Mouse (Mus musculus): ENCODE data around the gene Fuz.

Fuz gene

DNA sequence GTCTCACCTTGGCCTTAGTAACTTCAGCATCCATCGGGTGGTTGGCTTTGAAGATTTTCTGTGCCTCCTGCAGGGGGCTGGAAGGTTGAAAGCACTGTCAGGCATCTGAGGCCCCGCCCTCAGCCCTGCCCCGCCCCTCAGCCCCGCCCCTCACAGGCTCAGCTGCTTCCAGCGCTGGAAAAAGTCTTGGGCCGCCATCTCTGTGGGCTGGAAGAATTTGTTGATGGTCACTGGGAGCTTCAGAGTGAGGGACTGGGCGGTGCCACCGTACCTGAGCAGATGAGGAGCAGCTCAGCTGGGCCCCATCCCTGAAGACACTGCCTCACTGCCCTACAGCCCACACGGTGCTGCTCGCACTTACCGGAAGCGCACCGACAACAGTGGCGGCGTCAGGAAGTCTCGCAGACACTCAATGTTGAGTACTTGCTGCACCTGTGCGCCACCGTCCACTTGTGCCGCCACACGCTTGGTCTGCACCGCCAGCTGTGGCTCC, 5.4 kb downstream of the Fuz start:
- peaks cover 81% of the 10 kb centered on the region for H3K36me3 ChIP-seq (ENCODE audit: insufficient read depth, low read length)
- peaks cover 78% of the 10 kb centered on the region for H3K4me1 ChIP-seq (replicated peaks; ENCODE audit: low read depth, low read length)
- TF ChIP-seq POU5F1 (IDR thresholded peaks at IDR 0.05; ENCODE audit: borderline replicate concordance, low read length) (no peak), NANOG (IDR thresholded peaks at IDR 0.05; ENCODE audit: borderline replicate concordance, low read length) (no peak), CTCF (conservative IDR thresholded peaks at IDR 0.05; ENCODE audit: low read length) (no peak)
- no peaks in the 10 kb centered on the region for H3K9me3 ChIP-seq (ENCODE audit: low read length)
- peak overlapping the region; percentile 67 for H3K4me3 ChIP-seq (replicated peaks; ENCODE audit: low read length)
- no peaks in the 10 kb centered on the region for H3K27me3 ChIP-seq (ENCODE audit: insufficient read depth, low read length)

DNA sequence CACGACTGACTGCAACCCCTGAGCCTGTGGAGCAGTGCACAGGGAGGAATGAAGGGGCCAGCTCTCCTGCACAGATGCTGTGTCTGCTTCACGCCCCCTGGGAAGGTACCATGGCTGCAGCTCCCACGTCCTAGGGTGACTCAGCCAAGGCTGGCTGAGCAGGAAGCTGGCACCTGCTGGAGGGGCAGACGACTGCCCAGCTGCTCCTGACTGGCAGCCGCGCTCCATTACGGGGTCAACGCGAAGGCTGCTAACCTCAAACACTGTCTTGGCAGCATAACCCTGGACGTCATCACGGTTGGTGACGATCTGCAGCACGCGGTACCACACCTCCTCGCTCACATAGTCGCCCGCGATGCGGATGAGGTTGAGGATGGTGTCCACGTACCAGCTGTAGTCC, 9.6 kb downstream of the Fuz start:
- H3K4me3 ChIP-seq (replicated peaks; ENCODE audit: low read length) = no peak overlapping the region
- H3K4me1 ChIP-seq (replicated peaks; ENCODE audit: low read depth, low read length) = peaks cover 65% of the 10 kb centered on the region
- no peaks in the 10 kb centered on the region for H3K9me3 ChIP-seq (ENCODE audit: low read length)
- no peak for TF ChIP-seq NANOG (IDR thresholded peaks at IDR 0.05; ENCODE audit: borderline replicate concordance, low read length)
- no peaks in the 10 kb centered on the region for H3K27me3 ChIP-seq (ENCODE audit: insufficient read depth, low read length)
- H3K36me3 ChIP-seq (ENCODE audit: insufficient read depth, low read length) = peaks cover 98% of the 10 kb centered on the region

DNA sequence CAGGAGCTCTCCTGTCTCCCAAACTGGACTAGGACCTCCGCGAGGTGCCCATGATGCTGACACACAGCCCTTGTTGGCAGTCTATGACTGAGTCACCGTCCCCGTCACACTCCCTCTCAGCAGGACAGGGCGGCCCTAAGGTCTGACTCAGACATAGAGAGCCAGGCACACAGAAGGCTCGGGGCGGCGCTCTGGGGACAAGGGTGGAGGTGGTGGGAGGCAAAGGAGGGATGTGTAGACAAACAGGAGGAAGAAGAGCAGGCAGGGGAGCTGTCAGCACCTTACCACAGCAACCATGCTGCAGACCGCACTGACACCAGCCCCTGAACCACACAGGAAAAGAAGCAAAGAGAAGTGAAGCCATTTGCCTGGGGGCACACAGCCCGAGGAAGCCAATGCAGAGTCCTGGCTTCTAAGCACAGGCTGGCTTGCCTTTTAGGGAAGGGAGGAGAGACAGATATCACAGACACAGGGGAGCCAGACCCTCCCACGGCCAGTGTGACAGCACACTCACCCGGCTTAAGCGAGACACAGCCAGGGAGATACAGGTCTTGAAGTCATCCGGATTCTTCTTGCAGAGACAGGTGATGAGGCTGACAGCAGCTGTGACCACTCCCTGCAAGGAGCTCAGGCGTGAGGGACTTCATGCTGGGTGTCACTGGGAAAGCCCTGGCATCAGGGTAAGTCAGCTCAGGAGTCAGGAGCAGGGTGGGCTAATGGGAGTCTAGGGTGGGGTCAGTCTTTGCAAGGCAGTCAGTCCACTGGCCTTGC, 13.0 kb downstream of the Fuz start:
- no peak for TF ChIP-seq NANOG (IDR thresholded peaks at IDR 0.05; ENCODE audit: borderline replicate concordance, low read length)
- TF ChIP-seq CTCF (conservative IDR thresholded peaks at IDR 0.05; ENCODE audit: low read length) = no peak
- no peak for TF ChIP-seq POU5F1 (IDR thresholded peaks at IDR 0.05; ENCODE audit: borderline replicate concordance, low read length)
- H3K4me3 ChIP-seq (replicated peaks; ENCODE audit: low read length) = no peak overlapping the region

DNA sequence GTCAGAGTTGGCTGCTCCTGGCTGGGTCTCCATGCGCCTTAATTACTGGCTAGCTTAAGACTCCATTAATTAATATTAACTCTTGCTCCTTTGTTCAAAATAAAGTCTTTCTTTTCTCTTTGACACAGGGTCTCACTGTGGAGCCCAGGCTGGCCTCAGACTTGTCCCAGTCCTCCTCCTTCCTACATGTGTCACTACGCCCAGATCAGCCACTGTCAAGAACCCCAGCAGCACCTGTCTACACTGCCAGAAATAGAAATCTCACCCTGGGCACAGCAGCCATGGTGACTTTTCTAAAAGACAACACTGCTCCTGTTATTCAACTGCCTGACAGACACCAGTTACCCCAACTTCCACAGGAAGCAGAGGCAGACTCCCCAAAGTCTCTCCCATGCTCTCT, 18.5 kb downstream of the Fuz start:
- no peak for TF ChIP-seq CTCF (conservative IDR thresholded peaks at IDR 0.05; ENCODE audit: low read length)
- TF ChIP-seq NANOG (IDR thresholded peaks at IDR 0.05; ENCODE audit: borderline replicate concordance, low read length) = no peak
- TF ChIP-seq POU5F1 (IDR thresholded peaks at IDR 0.05; ENCODE audit: borderline replicate concordance, low read length) = no peak
- Histone ChIP-seq H3K9me3 (ENCODE audit: low read length) (no peaks in the 10 kb centered on the region), H3K36me3 (ENCODE audit: insufficient read depth, low read length) (peaks cover 85% of the 10 kb centered on the region), H3K27me3 (ENCODE audit: insufficient read depth, low read length) (no peaks in the 10 kb centered on the region), H3K4me3 (replicated peaks; ENCODE audit: low read length) (no peak overlapping the region), H3K4me1 (replicated peaks; ENCODE audit: low read depth, low read length) (peaks cover 77% of the 10 kb centered on the region)

More for the DNA sequence above, 13.0 kb downstream of the Fuz start:
- H3K27me3 ChIP-seq (ENCODE audit: insufficient read depth, low read length) = no peaks in the 10 kb centered on the region
- peaks cover 60% of the 10 kb centered on the region for H3K4me1 ChIP-seq (replicated peaks; ENCODE audit: low read depth, low read length)
- H3K36me3 ChIP-seq (ENCODE audit: insufficient read depth, low read length) = peaks cover 100% of the 10 kb centered on the region
- H3K9me3 ChIP-seq (ENCODE audit: low read length) = no peaks in the 10 kb centered on the region

DNA sequence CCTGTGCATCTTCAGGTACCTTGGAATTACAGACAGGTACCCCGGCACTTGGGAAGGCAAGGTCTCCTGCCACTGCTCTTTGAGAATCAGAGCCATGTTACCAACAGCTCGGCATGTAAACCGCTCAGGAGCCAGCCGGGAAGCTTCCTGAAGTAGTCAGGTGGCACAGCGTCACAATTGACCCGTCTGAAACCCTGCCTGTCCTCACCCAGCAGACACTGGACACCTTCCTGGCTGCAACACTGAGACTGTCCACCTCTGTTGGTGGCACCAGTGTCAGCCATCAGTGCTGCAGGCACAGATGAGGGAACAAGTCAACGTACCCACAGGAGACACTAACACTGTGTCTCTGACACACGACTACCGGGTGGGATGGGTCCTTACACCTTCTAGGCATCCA, 19.4 kb downstream of the Fuz start:
- TF ChIP-seq NANOG (IDR thresholded peaks at IDR 0.05; ENCODE audit: borderline replicate concordance, low read length) (no peak), CTCF (conservative IDR thresholded peaks at IDR 0.05; ENCODE audit: low read length) (no peak), POU5F1 (IDR thresholded peaks at IDR 0.05; ENCODE audit: borderline replicate concordance, low read length) (no peak)

DNA sequence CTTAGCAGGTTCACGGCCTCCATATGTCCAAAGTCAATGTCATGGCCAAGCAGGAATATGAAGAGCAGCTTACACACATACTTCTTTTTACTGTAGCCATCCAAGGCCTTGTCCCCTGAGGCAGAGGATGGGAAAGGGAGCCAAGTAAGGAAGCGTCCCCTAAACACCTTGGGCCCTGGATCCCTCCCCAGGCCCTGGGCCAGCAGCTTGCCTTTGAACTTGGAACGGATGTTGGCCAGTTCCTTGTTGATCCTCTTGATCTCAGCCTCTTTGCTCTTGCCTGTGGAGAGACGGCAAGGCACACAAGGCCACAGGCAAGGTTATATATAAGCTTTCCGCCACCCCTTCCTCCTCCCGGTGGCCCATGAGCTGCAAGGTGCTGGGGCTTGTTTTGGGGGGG, 20.3 kb downstream of the Fuz start:
- peaks cover 61% of the 10 kb centered on the region for H3K4me1 ChIP-seq (replicated peaks; ENCODE audit: low read depth, low read length)
- H3K4me3 ChIP-seq (replicated peaks; ENCODE audit: low read length) = no peak overlapping the region
- TF ChIP-seq POU5F1 (IDR thresholded peaks at IDR 0.05; ENCODE audit: borderline replicate concordance, low read length) (no peak), NANOG (IDR thresholded peaks at IDR 0.05; ENCODE audit: borderline replicate concordance, low read length) (no peak)
- no peaks in the 10 kb centered on the region for H3K9me3 ChIP-seq (ENCODE audit: low read length)
- no peaks in the 10 kb centered on the region for H3K27me3 ChIP-seq (ENCODE audit: insufficient read depth, low read length)
- peaks cover 75% of the 10 kb centered on the region for H3K36me3 ChIP-seq (ENCODE audit: insufficient read depth, low read length)

More for the DNA sequence above, 19.4 kb downstream of the Fuz start:
- peaks cover 69% of the 10 kb centered on the region for H3K4me1 ChIP-seq (replicated peaks; ENCODE audit: low read depth, low read length)
- peaks cover 82% of the 10 kb centered on the region for H3K36me3 ChIP-seq (ENCODE audit: insufficient read depth, low read length)
- H3K4me3 ChIP-seq (replicated peaks; ENCODE audit: low read length) = no peak overlapping the region
- H3K9me3 ChIP-seq (ENCODE audit: low read length) = no peaks in the 10 kb centered on the region
- no peaks in the 10 kb centered on the region for H3K27me3 ChIP-seq (ENCODE audit: insufficient read depth, low read length)

DNA sequence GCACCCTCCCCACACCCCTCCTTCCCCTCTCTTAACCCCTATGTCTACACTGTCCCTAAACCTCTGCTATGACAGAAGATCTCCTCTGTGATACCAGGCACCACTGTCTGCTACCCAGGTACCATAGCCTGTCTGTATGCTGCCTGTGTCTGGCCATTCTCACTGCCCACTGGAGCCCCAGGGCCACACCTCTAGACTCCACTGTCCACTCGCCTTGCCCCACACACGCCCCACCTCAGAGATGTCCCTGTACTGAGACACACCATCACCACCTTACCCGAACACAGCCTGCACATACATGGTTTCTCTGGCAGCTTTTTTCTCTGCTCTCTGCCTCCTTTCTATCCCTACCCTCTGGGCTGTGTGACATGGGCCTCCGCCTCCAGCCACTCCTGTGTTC, 21.0 kb downstream of the Fuz start:
- TF ChIP-seq POU5F1 (IDR thresholded peaks at IDR 0.05; ENCODE audit: borderline replicate concordance, low read length) = no peak
- TF ChIP-seq CTCF (conservative IDR thresholded peaks at IDR 0.05; ENCODE audit: low read length) = no peak
- no peak for TF ChIP-seq NANOG (IDR thresholded peaks at IDR 0.05; ENCODE audit: borderline replicate concordance, low read length)
- H3K36me3 ChIP-seq (ENCODE audit: insufficient read depth, low read length) = peaks cover 71% of the 10 kb centered on the region
- H3K9me3 ChIP-seq (ENCODE audit: low read length) = no peaks in the 10 kb centered on the region
- no peak overlapping the region for H3K4me3 ChIP-seq (replicated peaks; ENCODE audit: low read length)
- peaks cover 60% of the 10 kb centered on the region for H3K4me1 ChIP-seq (replicated peaks; ENCODE audit: low read depth, low read length)
- H3K27me3 ChIP-seq (ENCODE audit: insufficient read depth, low read length) = no peaks in the 10 kb centered on the region

DNA sequence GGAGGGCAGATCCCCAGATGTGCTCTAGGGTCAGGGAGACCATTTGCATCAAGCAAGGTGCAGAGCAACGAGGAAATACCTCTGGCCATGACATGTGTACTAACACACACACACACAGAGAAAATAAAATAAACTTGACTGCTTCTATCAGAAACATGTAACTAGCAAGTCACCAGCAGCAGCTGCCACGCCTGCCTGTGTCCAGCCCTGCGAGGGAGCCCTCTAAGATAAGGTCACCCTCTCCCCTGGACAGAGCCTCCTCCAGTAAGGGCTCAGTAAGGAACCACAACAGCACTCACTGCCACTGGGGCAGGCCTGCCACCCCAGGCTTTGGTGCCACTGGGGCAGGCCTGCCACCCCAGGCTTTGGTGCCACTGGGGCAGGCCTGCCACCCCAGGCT, 22.3 kb downstream of the Fuz start:
- Histone ChIP-seq H3K4me1 (replicated peaks; ENCODE audit: low read depth, low read length) (peaks cover 62% of the 10 kb centered on the region), H3K9me3 (ENCODE audit: low read length) (no peaks in the 10 kb centered on the region), H3K36me3 (ENCODE audit: insufficient read depth, low read length) (peaks cover 70% of the 10 kb centered on the region), H3K27me3 (ENCODE audit: insufficient read depth, low read length) (no peaks in the 10 kb centered on the region), H3K4me3 (replicated peaks; ENCODE audit: low read length) (no peak overlapping the region)
- no peak for TF ChIP-seq NANOG (IDR thresholded peaks at IDR 0.05; ENCODE audit: borderline replicate concordance, low read length)
- no peak for TF ChIP-seq CTCF (conservative IDR thresholded peaks at IDR 0.05; ENCODE audit: low read length)
- TF ChIP-seq POU5F1 (IDR thresholded peaks at IDR 0.05; ENCODE audit: borderline replicate concordance, low read length) = no peak

DNA sequence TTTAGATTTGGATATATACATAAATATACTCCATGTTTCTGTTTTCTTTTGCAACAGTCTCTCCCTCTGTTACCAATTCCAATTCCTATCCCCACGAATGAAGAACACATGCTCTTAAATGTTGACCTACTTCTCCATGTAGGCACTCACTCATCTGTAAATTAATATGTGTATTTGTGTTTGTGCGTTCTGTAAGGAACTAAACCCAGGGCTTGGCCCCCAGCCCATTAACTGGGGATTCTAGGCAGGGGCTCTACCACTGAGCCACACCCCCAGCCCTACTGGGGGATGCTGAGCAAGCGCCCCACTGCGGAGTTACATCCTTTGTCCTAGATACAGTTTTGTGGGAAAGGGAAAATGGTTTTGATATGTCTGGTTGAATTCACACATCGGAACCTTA, 23.2 kb downstream of the Fuz start:
- Histone ChIP-seq H3K4me1 (replicated peaks; ENCODE audit: low read depth, low read length) (peaks cover 53% of the 10 kb centered on the region), H3K9me3 (ENCODE audit: low read length) (no peaks in the 10 kb centered on the region), H3K27me3 (ENCODE audit: insufficient read depth, low read length) (no peaks in the 10 kb centered on the region), H3K36me3 (ENCODE audit: insufficient read depth, low read length) (peaks cover 69% of the 10 kb centered on the region), H3K4me3 (replicated peaks; ENCODE audit: low read length) (no peak overlapping the region)
- no peak for TF ChIP-seq NANOG (IDR thresholded peaks at IDR 0.05; ENCODE audit: borderline replicate concordance, low read length)
- no peak for TF ChIP-seq POU5F1 (IDR thresholded peaks at IDR 0.05; ENCODE audit: borderline replicate concordance, low read length)
- TF ChIP-seq CTCF (conservative IDR thresholded peaks at IDR 0.05; ENCODE audit: low read length) = no peak

Measured in E14TG2a.4 (cell line).